In the genomic region with DNA sequence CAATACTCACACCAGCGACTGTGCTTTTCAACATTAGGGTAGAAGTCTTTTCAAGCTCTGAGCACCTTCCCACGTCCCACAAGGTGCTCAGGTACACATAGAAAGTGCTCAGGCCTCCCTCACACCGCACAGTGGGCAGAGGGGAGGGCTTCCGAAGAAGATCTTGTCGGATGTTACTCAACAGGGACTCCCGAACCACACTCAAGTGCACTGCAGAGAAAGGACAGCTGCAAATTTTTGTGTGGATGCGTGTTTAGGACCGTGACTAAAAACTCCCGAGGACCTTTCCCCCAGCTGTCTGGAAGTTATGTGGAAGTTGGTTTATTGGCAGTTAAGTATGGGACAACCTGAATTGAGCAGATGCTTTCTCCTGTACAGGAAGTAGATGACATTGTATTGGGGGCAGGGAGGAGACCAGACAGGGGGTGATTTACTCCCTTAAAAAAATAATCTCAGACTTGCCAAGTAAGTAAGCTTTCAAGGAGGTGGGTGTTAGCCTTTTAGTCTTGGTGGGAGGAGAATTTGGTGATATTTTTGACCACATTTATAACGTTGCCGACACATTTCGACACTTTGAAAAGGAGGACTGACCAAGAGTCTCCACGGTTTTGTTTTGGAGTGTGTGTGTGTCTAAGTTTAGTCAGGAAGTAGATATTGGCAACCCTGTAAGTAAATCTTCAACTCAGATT, we compare ENCODE assay signal across 10 mouse cellular contexts. TPM values are rescaled to one million over a fixed set of nuclear protein-coding genes. Genes with fewer than 3 reads are reported as not detected.
A peak's percentile ranks its signal among the peaks of the same experiment; 100 is the strongest.
DNase-seq lines count a peak whose midpoint lies in the region; ATAC-seq and TF ChIP-seq lines count a peak whose summit lies in the region.
"Had no signal": no experiment of that assay in that cellular context is flagged by ENCODE, and none has a peak within 500 bp of the region (broad histone marks: within the 10 kb centered on the region; RNA-seq: fewer than 3 reads in every experiment).

No protein-coding gene starts in this region.

- H3K4me3 ChIP-seq in heart, adult 2 months, result no peak overlapping the region
- no peak overlapping the region for H3K4me3 ChIP-seq in lung, adult 2 months (replicated peaks; ENCODE audit: extremely low read depth, low read depth, low read length)
- peak overlapping the region; percentile 35 for H3K4me3 ChIP-seq in limb, embryonic 13.5 days
- no peak overlapping the region for H3K4me3 ChIP-seq in stomach, embryonic 16.5 days (replicated peaks; ENCODE audit: low read length)

- peaks cover 4% of the 10 kb centered on the region for H3K4me1 ChIP-seq in heart, adult 2 months (ENCODE audit: control insufficient read depth, insufficient read depth, low read length)
- H3K4me1 ChIP-seq in lung, adult 2 months (ENCODE audit: control insufficient read depth, insufficient read depth, low read length), result peaks cover 5% of the 10 kb centered on the region
- peaks cover 77% of the 10 kb centered on the region for H3K4me1 ChIP-seq in limb, embryonic 13.5 days
- peaks cover 46% of the 10 kb centered on the region for H3K4me1 ChIP-seq in stomach, embryonic 16.5 days (ENCODE audit: control insufficient read depth, insufficient read depth, low read length)

- intact Hi-C loops in heart, adult 2 months (cut with DNase I), result loop anchor here (2.0 kb wide), 1 partner anchor 45 kb away; no protein-coding TSS in a partner anchor
- intact Hi-C loops in heart, postnatal 36 days (cut with DNase I), result loop anchor here (10.0 kb wide), 1 partner anchor 387 kb away; no protein-coding TSS in a partner anchor

- no peak for TF ChIP-seq CTCF in heart, adult 2 months (IDR thresholded peaks at IDR 0.05)
- TF ChIP-seq CTCF in lung, adult 2 months (IDR thresholded peaks at IDR 0.05; ENCODE audit: insufficient read depth, low read length), result no peak

- peaks cover 2% of the 10 kb centered on the region; the same call in 1 of the 2 replicates for H3K79me2 ChIP-seq in heart, adult 2 months (replicated peaks; ENCODE audit: control insufficient read depth, insufficient read depth, low read length)

- peak overlapping the region; percentile 64 for H3K27ac ChIP-seq in heart, adult 2 months
- peak overlapping the region; percentile 81 for H3K27ac ChIP-seq in limb, embryonic 13.5 days
- H3K27ac ChIP-seq in stomach, embryonic 16.5 days (ENCODE audit: low read length), result no peak overlapping the region

- H3K9ac ChIP-seq in heart, adult 2 months (ENCODE audit: low read depth, low read length), result peak overlapping the region; percentile 62
- peak overlapping the region; percentile 69 for H3K9ac ChIP-seq in limb, embryonic 13.5 days
- no peak overlapping the region for H3K9ac ChIP-seq in stomach, embryonic 16.5 days (ENCODE audit: low read length)

- TF ChIP-seq EP300 in heart, adult 2 months (IDR thresholded peaks at IDR 0.05; ENCODE audit: insufficient read depth, low read depth, low read length), result no peak

- ATAC-seq in limb, embryonic 13.5 days (ENCODE audit: low FRiP score, low read depth), result no peak
- ATAC-seq in stomach, embryonic 16.5 days (ENCODE audit: insufficient read depth, low FRiP score), result no peak

- WGBS in heart, adult 2 months, result 18% methylated on average over 13 of the region's 13 CpGs
- 49% methylated on average over 13 of the region's 13 CpGs for WGBS in lung, adult 2 months
- WGBS in limb, embryonic 13.5 days, result 9% methylated on average over 13 of the region's 13 CpGs
- 21% methylated on average over 13 of the region's 13 CpGs for WGBS in stomach, embryonic 16.5 days

- no peaks in the 10 kb centered on the region for H3K9me3 ChIP-seq in limb, embryonic 13.5 days
- H3K9me3 ChIP-seq in stomach, embryonic 16.5 days (replicated peaks; ENCODE audit: control insufficient read depth, low read length), result no peaks in the 10 kb centered on the region

- peak overlapping the region; percentile 94 for H3K4me2 ChIP-seq in limb, embryonic 13.5 days (replicated peaks)
- peak overlapping the region; percentile 22; the same call in 1 of the 2 replicates for H3K4me2 ChIP-seq in stomach, embryonic 16.5 days (ENCODE audit: low read depth, low read length)

- no peaks in the 10 kb centered on the region for H3K27me3 ChIP-seq in heart, adult 2 months (ENCODE audit: control insufficient read depth, insufficient read depth, low read length)
- 0 out of 2 replicates have a peak, but pooled peaks cover 3% of the 10 kb centered on the region for H3K27me3 ChIP-seq in limb, embryonic 13.5 days
- H3K27me3 ChIP-seq in stomach, embryonic 16.5 days (ENCODE audit: control insufficient read depth, insufficient read depth, low read length), result no peaks in the 10 kb centered on the region

- DNase-seq in heart, adult 2 months, result peak in 1 of 2 experiments; percentile 37
- DNase-seq in heart, postnatal 36 days, result no peak
- peak; percentile 7 for DNase-seq in lung, postnatal 36 days
- no peak for DNase-seq in lung, adult 2 months
- no peak for DNase-seq in urinary bladder, postnatal 36 days (ENCODE audit: low spot score in 2 of 2)
- no peak for DNase-seq in yolk sac, embryonic 10.5 days (ENCODE audit: low spot score)
- DNase-seq: adrenal gland, adult 8-10 months; cerebellum, postnatal 25 days had no signal

- peaks cover 18% of the 10 kb centered on the region for H3K36me3 ChIP-seq in heart, adult 2 months (ENCODE audit: control insufficient read depth, insufficient read depth, low read length)
- H3K36me3 ChIP-seq in limb, embryonic 13.5 days, result peaks cover 5% of the 10 kb centered on the region; the same call in 1 of the 2 replicates
- no peaks in the 10 kb centered on the region for H3K36me3 ChIP-seq in stomach, embryonic 16.5 days (ENCODE audit: control insufficient read depth, insufficient read depth, low read length)

- no peak for TF ChIP-seq POLR2A in heart, adult 2 months (IDR thresholded peaks at IDR 0.05; ENCODE audit: insufficient read depth, low read depth, low read length)
- TF ChIP-seq POLR2A in lung, adult 2 months (IDR thresholded peaks at IDR 0.05; ENCODE audit: borderline replicate concordance, extremely low read depth, low read depth, low read length), result no peak

RNA-seq across cellular contexts. Expression of a gene that starts 5.8 kb away (rescaled TPM):
- 10 to 100 TPM; 13.9 to 14.4 TPM for total RNA-seq in heart, adult 2 months (2021)
- polyA plus RNA-seq in heart, adult 2 months (2012; rRNA removed), result 11.1 TPM in 2 replicates
- 10 to 100 TPM; 11.9 to 17.9 TPM for total RNA-seq in heart, postnatal 36 days (2021)
- 18.5 and 19.9 TPM in 2 replicates for polyA plus RNA-seq in lung, adult 2 months (2012; rRNA removed)
- 180 and 190 TPM in 2 replicates for polyA plus RNA-seq in limb, embryonic 13.5 days (2015; fragmentation: Nextera tagmentation; extraction: Ambion mirVana)
- polyA plus RNA-seq in stomach, embryonic 16.5 days (2015; fragmentation: Nextera tagmentation; extraction: Ambion mirVana), result 76.8 and 81.3 TPM in 2 replicates
